Mouse (Mus musculus) thymus, adult 2 months (tissue): ENCODE data around the gene Rcan3.

Source experiments
- CTCF ChIP-seq: fragments of 200-500 bp; IDR thresholded peaks from 2 replicates; pipeline ENCODE4 v1.5.1; 2012; ENCODE audit warnings: mild to moderate bottlenecking, control low read depth, low read length, moderate library complexity, borderline replicate concordance; ENCODE audit not compliant: control insufficient read depth, poor library complexity, insufficient read depth; ENCODE audit errors: extremely low read depth
- POLR2A ChIP-seq: fragments of 200-500 bp; IDR thresholded peaks from 2 replicates; pipeline ENCODE4 v1.6.1; 2012; ENCODE audit warnings: mild to moderate bottlenecking, low read length, control low read depth, moderate library complexity; ENCODE audit not compliant: control insufficient read depth, poor library complexity, insufficient read depth; ENCODE audit errors: extremely low read depth

DNA sequence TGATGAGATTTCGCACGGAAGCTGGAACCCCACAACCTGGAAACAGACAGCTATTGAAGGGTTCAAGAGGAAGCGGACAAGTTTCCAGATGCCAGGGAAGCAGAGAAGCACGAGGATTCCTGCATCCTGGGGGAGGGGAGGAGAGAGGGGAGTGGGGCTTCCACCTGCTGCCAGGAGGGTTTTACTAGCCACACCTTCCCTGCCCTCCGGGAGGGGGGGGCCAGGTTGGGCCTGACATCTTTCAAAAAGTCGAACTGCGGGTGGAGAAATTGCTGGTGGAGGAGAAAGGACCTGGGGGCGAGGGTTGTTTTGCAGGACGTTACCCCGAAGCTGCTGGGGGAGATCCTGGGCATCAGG lies 589 bp downstream of the Rcan3 start:
- TF ChIP-seq CTCF, result no peak
- no peak for TF ChIP-seq POLR2A
